Mouse (Mus musculus) gonadal fat pad, adult 2 months (tissue): ENCODE data around the gene Gm21497. TPM values are rescaled to one million over a fixed set of nuclear protein-coding genes. Genes with fewer than 3 reads are reported as not detected.
"Not testable (repeated sequence)": the region's sequence is repeated elsewhere in the genome, so short reads cannot be mapped to it uniquely, and the experiment has no call there.

Experiments used
- DNase-seq: peaks from one replicate; pipeline ENCODE4 v3.0.0-alpha.2; 2012; ENCODE audit warnings: low read depth
- polyA plus RNA-seq: library from polyadenylated mRNA; depleted of rRNA; stranded (reverse); fragments of >200 nt; gene quantifications from 2 replicates; pipeline ENCODE4 v1.2.3, GENCODE M21; 2012; rRNA removed

Gene Gm21497
- not detected in 2 replicates for polyA plus RNA-seq

DNA sequence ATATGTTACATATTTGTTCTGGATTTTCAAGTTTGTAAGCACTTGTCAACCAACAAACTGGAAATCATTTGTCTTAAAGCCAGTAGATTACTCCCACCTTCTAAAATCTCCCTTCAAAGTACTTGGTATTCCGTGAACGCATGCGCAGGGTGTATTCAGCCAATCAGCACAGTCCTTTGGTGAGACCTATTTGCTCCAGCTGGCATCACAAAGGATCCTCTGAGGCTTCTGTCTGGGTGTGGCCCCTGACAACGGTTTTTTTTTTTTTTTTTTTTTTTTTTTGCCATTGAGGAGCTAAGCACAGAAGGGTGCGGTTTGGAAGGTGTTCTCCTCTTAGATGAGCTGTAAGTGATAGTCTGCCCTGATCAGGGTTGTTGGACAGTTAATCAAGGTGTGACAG is at the start of gene Gm21497:
Gm21497 (plus strand) TSS at position 301 of the 400 bp plus-strand sequence.
- DNase-seq = not testable (repeated sequence)
